Mouse (Mus musculus): Measurements from ENCODE around the gene Trip12.

DNA sequence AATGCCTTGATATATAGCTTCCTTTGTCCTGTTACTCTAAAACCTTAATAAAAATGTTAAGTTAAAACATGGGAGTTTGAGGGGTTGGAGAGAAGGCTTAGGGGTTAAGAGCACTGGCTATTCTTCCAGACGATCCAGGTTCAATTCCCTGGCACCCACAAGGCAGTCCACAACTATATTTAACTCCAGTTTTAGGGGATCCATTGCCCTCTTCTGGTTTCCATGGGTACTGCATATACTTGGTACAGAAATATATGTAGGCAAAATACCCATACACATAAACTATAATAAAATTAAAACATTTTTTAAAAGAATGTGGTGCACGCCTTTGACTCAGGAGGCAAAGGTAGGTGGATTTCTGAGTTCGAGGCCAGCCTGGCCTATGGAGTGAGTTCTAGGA is 44.9 kb upstream of the Trip12 start:
- TF ChIP-seq CTCF (IDR thresholded peaks at IDR 0.05; ENCODE audit: borderline replicate concordance, control insufficient read depth, extremely low read depth, insufficient read depth, low read length, poor library complexity), result no peak
- TF ChIP-seq POLR2A (IDR thresholded peaks at IDR 0.05; ENCODE audit: control insufficient read depth, extremely low read depth, insufficient read depth, low read length, poor library complexity), result no peak
